Mouse (Mus musculus) neural tube, embryonic 15.5 days (tissue): ENCODE data around the gene Gm36079. TPM values are rescaled to one million over a fixed set of nuclear protein-coding genes. Genes with fewer than 3 reads are reported as not detected.
A peak's percentile ranks its signal among the peaks of the same experiment; 100 is the strongest.
"Not testable (repeated sequence)": the region's sequence is repeated elsewhere in the genome, so short reads cannot be mapped to it uniquely, and the experiment has no call there.

ENCODE experiments used
- ATAC-seq: fragments of 200-750 bp; cut with Nextera tagmentation; 2 replicates; pipeline ENCODE4 v1.8.0; 2017; ENCODE audit warnings: mild to moderate bottlenecking, moderate TSS enrichment, moderate library complexity; ENCODE audit not compliant: low FRiP score
- H3K27ac ChIP-seq: fragments of 300-500 bp; sonication (generic); replicated peaks from 2 replicates; pipeline ENCODE4 v1.5.1; 2015; ENCODE audit warnings: mild to moderate bottlenecking, inconsistent platforms
- H3K27me3 ChIP-seq: fragments of 300-500 bp; sonication (generic); replicated peaks from 2 replicates; pipeline ENCODE4 v1.6.1; 2015; ENCODE audit warnings: inconsistent platforms
- H3K36me3 ChIP-seq: fragments of 300-500 bp; sonication (generic); 2 replicates; pipeline ENCODE4 v1.6.1; 2015; ENCODE audit warnings: inconsistent platforms
- H3K4me1 ChIP-seq: fragments of 300-500 bp; sonication (generic); 2 replicates; pipeline ENCODE4 v1.6.1; 2015; ENCODE audit warnings: inconsistent platforms
- H3K4me2 ChIP-seq: fragments of 300-500 bp; sonication (generic); 2 replicates; pipeline ENCODE4 v1.6.1; 2015; ENCODE audit warnings: inconsistent platforms, mild to moderate bottlenecking, moderate library complexity
- H3K4me3 ChIP-seq: fragments of 300-500 bp; sonication (generic); replicated peaks from 2 replicates; pipeline ENCODE4 v1.5.1; 2015; ENCODE audit warnings: mild to moderate bottlenecking, inconsistent platforms
- H3K9ac ChIP-seq: fragments of 300-500 bp; sonication (generic); replicated peaks from 2 replicates; pipeline ENCODE4 v1.6.1; 2015; ENCODE audit warnings: mild to moderate bottlenecking, inconsistent platforms
- H3K9me3 ChIP-seq: fragments of 300-500 bp; sonication (generic); replicated peaks from 2 replicates; pipeline ENCODE4 v1.6.1; 2016; ENCODE audit warnings: inconsistent platforms
- WGBS: fragments of 180-500 bp; shearing (Covaris S2); methylation state at CpG from one replicate; pipeline ENCODE4 v1.1.7; 2015; ENCODE audit warnings: mixed read lengths; 5-methylcytosine and 5-hydroxymethylcytosine counted together
- polyA plus RNA-seq: library from polyadenylated mRNA; unstranded; fragments of >200 nt; fragmentation: Nextera tagmentation; extraction: Ambion mirVana; gene quantifications from 2 replicates; pipeline ENCODE4 v1.2.1, GENCODE M21; 2015

Gene Gm36079
- polyA plus RNA-seq, 1 experiment from 2014 or later, result not detected

GRCm38 (mm10) chr13:120035151-120035550, 8.3 kb upstream of the Gm36079 start:
- H3K36me3 ChIP-seq, H3K4me1 ChIP-seq, H3K4me2 ChIP-seq, H3K4me3 ChIP-seq, H3K27ac ChIP-seq, ATAC-seq, H3K9me3 ChIP-seq, H3K9ac ChIP-seq: not testable (repeated sequence)
- 2% methylated on average over 7 of the region's 18 CpGs for WGBS
- H3K27me3 ChIP-seq, result peaks cover 18% of the 10 kb centered on the region

- H3K27me3 ChIP-seq, result peaks cover 18% of the 10 kb centered on the region
- not testable (repeated sequence) for H3K4me1 ChIP-seq, H3K27ac ChIP-seq, H3K9me3 ChIP-seq, H3K4me2 ChIP-seq, H3K4me3 ChIP-seq, H3K9ac ChIP-seq, H3K36me3 ChIP-seq
- 0% methylated on average over 3 of the region's 10 CpGs for WGBS
- ATAC-seq, result peak; percentile 79
Measured at GRCm38 (mm10) chr13:120034637-120035036, 7.8 kb upstream of the Gm36079 start.

GRCm38 (mm10) chr13:120033516-120034190, 6.8 kb upstream of the Gm36079 start:
- H3K27ac ChIP-seq, H3K4me3 ChIP-seq, H3K4me2 ChIP-seq, H3K36me3 ChIP-seq, H3K4me1 ChIP-seq, ATAC-seq, H3K9ac ChIP-seq, H3K9me3 ChIP-seq: not testable (repeated sequence)
- 3% methylated on average over 19 of the region's 19 CpGs for WGBS
- H3K27me3 ChIP-seq, result peaks cover 18% of the 10 kb centered on the region

GRCm38 (mm10) chr13:120031676-120032075, 4.9 kb upstream of the Gm36079 start:
- not testable (repeated sequence) for H3K27me3 ChIP-seq, ATAC-seq, H3K27ac ChIP-seq, H3K9me3 ChIP-seq, H3K4me1 ChIP-seq, H3K9ac ChIP-seq, H3K4me2 ChIP-seq, H3K4me3 ChIP-seq, H3K36me3 ChIP-seq
- 2% methylated on average over 16 of the region's 16 CpGs for WGBS

- H3K27me3 ChIP-seq, result peaks cover 19% of the 10 kb centered on the region
- H3K9me3 ChIP-seq, H3K27ac ChIP-seq, H3K36me3 ChIP-seq, H3K4me1 ChIP-seq, ATAC-seq, H3K4me2 ChIP-seq, H3K9ac ChIP-seq, H3K4me3 ChIP-seq: not testable (repeated sequence)
- 6% methylated on average over 11 of the region's 11 CpGs for WGBS
Measured at GRCm38 (mm10) chr13:120027368-120027767, 557 bp upstream of the Gm36079 start.

GRCm38 (mm10) chr13:120026373-120026772, 438 bp downstream of the Gm36079 start:
- not testable (repeated sequence) for H3K9ac ChIP-seq, H3K27ac ChIP-seq, H3K4me3 ChIP-seq, H3K4me1 ChIP-seq, H3K4me2 ChIP-seq, H3K9me3 ChIP-seq, H3K36me3 ChIP-seq
- 2% methylated on average over 3 of the region's 13 CpGs for WGBS
- peaks cover 19% of the 10 kb centered on the region for H3K27me3 ChIP-seq
- ATAC-seq, result peak; percentile 53; the same call in 1 of the 2 replicates

GRCm38 (mm10) chr13:120025576-120025975, 1.2 kb downstream of the Gm36079 start:
- H3K4me1 ChIP-seq, H3K36me3 ChIP-seq, H3K9me3 ChIP-seq, H3K4me2 ChIP-seq, H3K4me3 ChIP-seq, ATAC-seq, H3K27ac ChIP-seq, H3K9ac ChIP-seq: not testable (repeated sequence)
- H3K27me3 ChIP-seq, result peaks cover 19% of the 10 kb centered on the region
- WGBS, result 10% methylated on average over 4 of the region's 4 CpGs

GRCm38 (mm10) chr13:120025004-120025403, 1.8 kb downstream of the Gm36079 start:
- not testable (repeated sequence) for H3K27ac ChIP-seq
- 1% methylated on average over 21 of the region's 21 CpGs for WGBS

GRCm38 (mm10) chr13:120024581-120024980, 2.2 kb downstream of the Gm36079 start:
- peaks cover 19% of the 10 kb centered on the region for H3K27me3 ChIP-seq
- not testable (repeated sequence) for H3K9ac ChIP-seq, H3K4me2 ChIP-seq, H3K9me3 ChIP-seq, H3K4me3 ChIP-seq, H3K36me3 ChIP-seq, H3K4me1 ChIP-seq, ATAC-seq, H3K27ac ChIP-seq
- 8% methylated on average over 9 of the region's 9 CpGs for WGBS

More at GRCm38 (mm10) chr13:120025004-120025403, 1.8 kb downstream of the Gm36079 start:
- not testable (repeated sequence) for H3K4me1 ChIP-seq, H3K9me3 ChIP-seq, H3K4me2 ChIP-seq, H3K9ac ChIP-seq, ATAC-seq, H3K4me3 ChIP-seq, H3K36me3 ChIP-seq
- H3K27me3 ChIP-seq, result peaks cover 19% of the 10 kb centered on the region

- H3K9me3 ChIP-seq, ATAC-seq, H3K9ac ChIP-seq, H3K36me3 ChIP-seq, H3K27ac ChIP-seq, H3K4me1 ChIP-seq, H3K4me3 ChIP-seq, H3K4me2 ChIP-seq: not testable (repeated sequence)
- H3K27me3 ChIP-seq, result peaks cover 19% of the 10 kb centered on the region
- WGBS, result no CpG with 5 or more reads among the region's 1 CpGs
Measured at GRCm38 (mm10) chr13:120021477-120021876, 5.3 kb downstream of the Gm36079 start.

GRCm38 (mm10) chr13:120015348-120016007, 11.3 kb downstream of the Gm36079 start:
- ATAC-seq, H3K9ac ChIP-seq, H3K27me3 ChIP-seq, H3K4me2 ChIP-seq, H3K27ac ChIP-seq, H3K9me3 ChIP-seq, H3K4me1 ChIP-seq, H3K36me3 ChIP-seq, H3K4me3 ChIP-seq: not testable (repeated sequence)
- 7% methylated on average over 6 of the region's 32 CpGs for WGBS

GRCm38 (mm10) chr13:120013962-120014361, 12.8 kb downstream of the Gm36079 start:
- H3K4me2 ChIP-seq, ATAC-seq, H3K9ac ChIP-seq, H3K4me1 ChIP-seq, H3K36me3 ChIP-seq, H3K27ac ChIP-seq, H3K4me3 ChIP-seq, H3K9me3 ChIP-seq, H3K27me3 ChIP-seq: not testable (repeated sequence)
- no CpG with 5 or more reads among the region's 2 CpGs for WGBS
